Mouse (Mus musculus): ENCODE results near the gene Sytl5.

Sytl5 gene

DNA sequence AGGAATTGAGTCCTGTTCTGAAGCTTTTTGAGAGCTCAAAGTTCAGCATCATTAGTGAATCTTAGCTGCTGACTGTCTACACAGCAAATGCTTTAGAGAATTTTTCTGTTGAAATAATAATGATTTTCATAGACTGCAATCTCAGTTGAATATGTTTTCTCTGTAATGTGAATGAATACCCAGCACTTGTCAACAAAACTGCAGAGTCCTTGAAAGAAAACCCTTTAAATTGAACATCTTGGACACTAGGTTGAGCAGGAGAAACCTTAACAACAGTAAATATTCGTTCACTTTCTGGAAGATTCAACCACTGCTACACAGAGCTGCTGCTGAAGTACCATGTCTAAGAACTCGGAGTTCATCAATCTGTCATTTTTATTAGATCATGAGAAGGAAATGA is at the start of gene Sytl5:
Sytl5 (plus strand) TSS at position 301 of the 400 bp plus-strand sequence.
- no peak for DNase-seq (ENCODE audit: low spot score in 2 of 2)

DNA sequence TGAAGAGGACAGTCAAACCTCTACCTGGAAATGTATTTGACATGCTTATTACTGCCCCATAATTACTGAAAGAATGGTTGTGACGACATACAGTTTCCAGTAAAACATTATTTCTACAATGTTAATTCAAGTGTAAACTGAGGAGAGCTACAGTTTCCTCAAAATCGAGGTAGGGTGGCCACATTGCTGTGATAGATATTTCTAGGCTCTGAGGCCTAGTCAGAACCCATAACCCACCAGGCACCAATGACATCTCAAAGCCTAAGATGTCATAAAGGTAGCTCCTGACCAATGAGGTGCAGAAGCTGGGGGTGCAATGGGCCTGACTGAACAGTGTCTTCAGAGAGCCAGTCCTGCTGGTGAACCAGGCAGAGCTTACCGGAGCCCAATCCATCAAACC is 38.8 kb upstream of the Sytl5 start, which contains the start of gene Hypm:
Hypm (plus strand) TSS at position 301 of the 400 bp plus-strand sequence.
- DNase-seq (ENCODE audit: low spot score in 2 of 2) = no peak

DNA sequence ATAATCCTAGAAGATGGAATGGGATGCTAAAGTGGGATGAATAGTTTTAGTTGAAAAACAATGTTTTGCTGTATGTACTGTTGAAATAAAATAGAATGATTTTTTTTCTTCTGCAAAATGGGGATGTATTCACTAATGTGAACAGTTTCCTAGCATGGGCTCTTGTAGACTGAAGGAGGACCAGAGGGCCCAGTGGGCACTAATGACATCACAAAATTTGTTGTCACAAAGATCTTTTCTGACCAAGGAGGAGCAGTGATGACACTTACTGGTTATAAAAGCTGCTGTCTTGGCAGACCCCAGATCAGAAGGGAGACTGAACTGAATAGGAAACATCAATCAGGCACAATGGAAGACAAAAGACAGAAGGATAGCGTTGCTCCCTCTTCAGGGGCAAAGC is 36.0 kb upstream of the Sytl5 start, which contains the start of gene H2al3:
H2al3 (plus strand) TSS at position 301 of the 400 bp plus-strand sequence.
- DNase-seq (ENCODE audit: low spot score in 2 of 2) = no peak

DNA sequence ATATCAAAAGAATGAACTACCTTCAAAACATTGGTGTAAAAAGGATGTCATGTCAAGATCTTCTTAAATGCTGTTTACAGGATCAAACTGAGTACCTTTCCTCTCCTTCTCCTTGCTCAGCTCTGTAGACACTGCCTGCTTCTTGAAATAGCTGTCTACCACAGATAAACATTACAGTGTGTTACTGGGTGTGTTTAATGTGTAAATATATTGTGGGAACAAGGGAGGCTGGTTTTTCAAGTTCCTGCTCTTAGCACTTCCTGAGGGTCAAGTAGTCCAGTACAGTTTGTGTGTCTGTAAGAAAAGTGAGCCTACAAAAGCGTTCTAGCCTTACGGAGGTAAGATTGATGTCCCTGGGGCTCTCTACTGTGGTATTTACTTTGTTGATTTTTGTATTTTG is 23.6 kb upstream of the Sytl5 start:
- DNase-seq (ENCODE audit: low spot score in 2 of 2) = no peak

DNA sequence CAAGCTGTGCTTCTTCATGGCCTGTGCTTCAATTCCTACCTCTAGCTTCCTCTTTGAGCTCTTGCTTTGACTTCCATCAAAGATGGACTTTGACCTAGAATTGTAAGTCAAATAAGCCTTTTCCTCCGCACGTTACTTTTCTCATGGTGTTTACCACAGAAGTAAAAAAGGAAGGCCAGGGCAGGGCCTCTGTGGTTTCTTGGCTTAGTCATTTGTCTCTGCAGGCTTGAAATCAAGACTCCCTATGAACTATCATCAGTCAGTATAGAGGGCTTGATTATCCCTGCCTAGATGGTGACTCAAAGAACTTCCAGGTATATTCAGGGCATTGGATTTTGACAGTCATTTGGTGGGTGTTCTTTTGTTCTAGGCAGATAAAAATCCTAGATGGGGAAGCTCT is 9.9 kb upstream of the Sytl5 start:
- DNase-seq (ENCODE audit: low spot score in 2 of 2) = no peak

DNA sequence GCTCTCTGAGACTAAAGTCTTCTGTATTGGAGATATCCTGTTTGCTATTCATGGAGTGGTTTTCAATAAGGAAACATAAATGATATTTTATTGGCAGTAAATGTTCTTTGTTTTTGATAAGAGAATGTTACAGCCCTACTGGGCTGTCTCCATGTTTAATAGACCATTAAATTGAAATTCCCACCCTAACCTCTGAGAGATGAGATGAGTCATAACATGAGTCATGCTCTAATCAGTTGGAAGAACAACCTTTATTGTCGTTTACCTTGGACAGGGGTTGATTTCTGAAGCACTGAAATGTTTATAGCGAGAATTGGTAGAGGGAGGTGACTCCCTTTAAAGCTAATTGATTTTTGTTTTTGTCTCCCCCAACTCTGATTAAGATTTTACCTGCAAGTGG is 24.1 kb downstream of the Sytl5 start:
- DNase-seq (ENCODE audit: low spot score in 2 of 2) = no peak

DNA sequence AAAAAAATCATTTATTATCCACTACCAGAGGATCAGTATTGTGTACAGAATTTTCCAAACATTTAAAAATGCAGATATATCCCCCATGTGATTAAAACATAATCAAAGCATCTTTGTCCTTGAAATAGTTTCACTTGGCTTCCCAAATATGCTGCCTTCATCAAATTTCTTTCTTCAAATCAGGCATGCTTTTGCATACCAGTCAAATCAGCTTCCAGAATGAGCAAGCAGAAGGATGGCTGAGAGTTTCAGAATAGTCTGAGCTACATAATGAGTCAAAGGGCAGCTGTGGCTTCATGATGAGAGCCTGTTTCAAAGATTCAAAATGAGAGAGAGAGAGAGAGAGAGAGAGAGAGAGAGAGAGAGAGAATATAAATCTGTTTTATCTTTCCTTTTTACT is 48.4 kb downstream of the Sytl5 start:
- DNase-seq (ENCODE audit: low spot score in 2 of 2) = no peak

DNA sequence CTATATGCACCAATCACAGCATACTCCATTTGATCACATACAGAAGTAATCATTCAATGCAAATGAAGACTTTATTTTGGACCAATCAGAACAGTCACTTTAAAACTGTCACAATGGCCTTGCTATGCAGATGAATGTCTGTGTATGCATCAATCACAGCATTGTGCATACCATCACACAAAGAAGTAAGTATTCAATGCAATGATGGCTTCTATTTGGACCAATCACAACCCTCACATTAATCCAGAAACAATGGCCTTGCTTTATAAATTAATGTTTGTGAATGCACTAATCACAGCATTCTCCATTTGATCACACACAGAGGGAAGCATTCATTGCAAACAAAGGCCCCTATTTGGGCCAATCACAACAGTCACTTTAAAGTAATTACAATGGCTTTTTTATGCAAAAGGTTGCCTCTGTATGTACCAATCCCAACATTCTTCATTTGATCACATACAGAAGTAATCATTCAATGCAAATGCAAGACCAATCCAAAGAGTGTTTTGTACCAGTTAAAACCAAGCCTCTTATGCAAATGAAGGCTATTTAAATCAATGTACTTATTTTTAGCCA is 98.8 kb downstream of the Sytl5 start:
- DNase-seq (ENCODE audit: low spot score in 2 of 2) = no peak

DNA sequence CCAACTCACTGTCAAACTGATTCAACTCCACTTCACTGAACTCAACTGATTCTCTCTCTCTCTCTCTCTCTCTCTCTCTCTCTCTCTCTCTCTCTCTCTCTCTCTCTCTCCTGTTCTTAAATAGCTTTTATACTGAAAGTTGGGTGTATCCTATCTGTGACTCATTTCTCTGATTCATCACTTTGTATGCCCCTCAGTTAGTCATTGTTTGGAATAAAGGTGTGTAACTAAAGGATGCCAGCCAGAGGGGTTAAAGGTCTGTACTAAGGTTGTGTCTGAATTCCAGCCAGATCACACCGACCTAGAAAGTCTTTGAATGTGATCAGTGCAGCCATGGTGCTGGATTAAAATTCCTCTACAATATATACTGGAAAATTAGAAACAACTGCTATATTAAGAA is 115.3 kb downstream of the Sytl5 start:
- DNase-seq (ENCODE audit: low spot score in 2 of 2) = no peak

DNA sequence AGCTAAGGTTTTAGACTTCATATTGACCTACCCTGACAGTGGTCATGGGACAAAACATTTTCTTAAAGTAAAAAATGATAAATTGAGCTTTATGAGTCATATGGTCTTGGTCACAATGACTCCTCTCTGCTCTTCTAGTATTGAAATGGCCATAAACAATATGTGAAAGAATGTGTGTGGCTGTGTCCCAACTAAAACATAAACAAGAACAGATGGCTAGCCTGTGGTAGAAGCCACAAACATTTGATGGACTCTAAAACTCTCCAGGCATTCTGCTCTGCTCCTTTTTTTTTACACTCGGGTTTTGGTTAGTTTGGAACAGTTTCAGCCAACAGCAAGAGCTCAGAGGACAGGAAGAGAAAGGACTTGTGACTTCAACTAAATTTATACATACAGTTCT is 120.5 kb downstream of the Sytl5 start:
- no peak for DNase-seq (ENCODE audit: low spot score in 2 of 2)

DNA sequence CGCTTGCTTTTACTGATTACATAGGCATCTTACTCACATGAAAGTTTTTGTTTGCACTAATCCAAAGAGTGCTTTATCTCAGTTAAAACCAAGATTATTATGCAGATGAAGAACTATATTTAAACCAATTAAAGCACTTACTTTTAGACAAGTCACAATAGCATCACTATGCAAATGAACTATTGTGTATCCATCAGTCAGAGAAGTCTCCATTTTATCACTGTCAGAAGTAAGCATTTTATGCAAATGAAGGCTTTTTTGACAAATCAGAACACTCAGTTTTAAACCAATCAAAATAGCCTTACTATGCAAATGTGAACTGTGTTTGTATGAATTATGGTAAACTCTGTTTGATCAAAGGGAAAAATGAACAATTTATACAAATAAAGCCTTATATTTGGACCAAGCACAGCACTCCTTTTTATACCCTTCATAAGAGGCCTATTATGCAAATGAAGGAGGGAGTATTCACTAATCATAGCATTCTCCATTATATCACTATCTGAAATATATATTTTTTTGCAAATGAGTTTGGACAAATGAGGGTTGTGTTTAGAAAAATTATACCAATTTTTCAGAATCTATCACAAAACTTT is 122.4 kb downstream of the Sytl5 start:
- DNase-seq (ENCODE audit: low spot score in 2 of 2) = no peak

DNA sequence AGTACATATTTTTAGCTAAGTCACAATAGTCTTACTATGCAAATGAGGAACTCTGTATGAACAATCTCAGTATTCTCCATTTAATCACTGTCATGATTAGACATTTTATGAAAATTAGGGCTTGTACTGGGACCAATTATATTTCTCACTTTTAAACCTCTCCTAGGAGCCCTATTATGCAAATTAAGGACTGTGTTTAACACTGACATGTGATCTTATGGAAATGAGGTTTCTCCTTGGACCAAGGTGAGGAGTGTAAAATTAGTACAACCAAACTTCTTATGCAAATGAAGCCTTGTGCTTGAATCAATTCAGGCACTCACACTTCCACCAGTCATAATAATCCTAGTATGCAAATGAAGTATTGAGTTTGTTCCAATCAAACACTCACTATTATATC is 124.8 kb downstream of the Sytl5 start:
- DNase-seq (ENCODE audit: low spot score in 2 of 2) = no peak

DNA sequence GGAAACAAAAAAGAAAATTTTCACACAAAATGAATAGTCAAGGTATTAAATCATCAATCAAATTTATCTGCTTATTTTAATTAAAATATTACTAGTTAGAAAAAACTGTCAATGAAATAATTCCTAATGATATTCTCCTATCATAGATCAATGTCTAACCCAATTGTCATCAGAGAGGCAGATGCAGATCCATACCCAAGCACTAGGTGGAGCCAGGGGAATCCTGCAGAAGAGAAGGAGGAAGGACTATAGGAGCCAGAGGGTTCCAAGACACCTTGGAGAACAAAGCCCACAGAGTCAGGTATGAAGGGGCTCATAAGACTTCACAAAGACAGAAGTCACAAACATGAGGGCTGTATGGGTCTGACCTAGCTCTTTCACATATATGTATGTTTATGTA is 149.2 kb downstream of the Sytl5 start:
- DNase-seq (ENCODE audit: low spot score in 2 of 2) = no peak

All from spleen, postnatal 4 days (tissue).